Mouse (Mus musculus) mouse embryonic stem cell (cell line): Measurements from ENCODE around the gene Rpl9.

Experiments
- in situ Hi-C, 2 experiments: fragments of 300-500 bp; cut with MboI; formaldehyde crosslinking; loops; 1 replicate in 1 of 2; 3 replicates in 1 of 2; pipeline ENCODE4 v1.14.3; 2019 to 2020; ENCODE audit warnings: low sequenced_read_pairs in 2 of 2, low pct_unique_long_range_greater_than_20kb in 1 of 2, mixed read lengths in 1 of 2; ENCODE audit not compliant: unreplicated experiment in 1 of 2

Gene Rpl9

DNA sequence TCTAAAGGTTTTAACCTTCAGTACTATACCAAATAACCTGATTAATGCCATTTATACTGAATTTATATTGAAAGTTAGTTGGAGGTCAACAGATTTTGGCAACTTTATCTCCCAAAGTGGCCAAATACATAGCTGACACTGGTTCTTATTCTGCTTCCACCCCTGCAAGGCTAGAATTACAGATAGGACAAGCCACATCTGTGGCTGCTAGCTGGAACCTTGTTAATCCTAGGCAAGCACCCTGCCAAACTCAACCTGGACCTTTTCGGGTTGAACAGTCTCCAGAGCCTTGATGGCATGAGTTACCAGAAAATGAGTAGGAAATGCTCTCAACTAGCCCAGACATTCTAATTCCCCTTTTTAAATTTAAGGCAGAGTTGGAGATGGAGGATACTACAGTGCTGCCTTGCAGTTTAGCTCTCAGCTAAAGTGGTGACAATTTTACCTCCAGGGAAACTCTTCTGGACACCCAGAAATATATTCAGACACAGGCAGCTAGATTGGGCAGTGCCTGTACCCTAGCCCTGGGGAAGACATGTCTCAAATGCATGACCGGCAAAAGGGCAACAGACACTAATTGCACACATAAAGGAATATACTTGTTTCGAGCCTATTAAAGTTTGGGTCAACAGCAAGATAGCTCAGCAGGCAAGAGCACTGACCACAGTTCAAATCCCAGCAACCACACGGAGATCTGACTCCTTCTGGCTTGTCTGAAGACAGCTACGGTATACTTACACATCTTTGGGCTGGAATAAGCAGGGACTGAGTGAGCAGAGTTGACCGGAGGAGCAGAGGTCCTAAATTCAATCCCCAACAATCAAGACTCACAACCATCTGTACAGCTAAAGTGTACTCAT, 4.0 kb downstream of the Rpl9 start:
- in situ Hi-C loops: no loop called here

DNA sequence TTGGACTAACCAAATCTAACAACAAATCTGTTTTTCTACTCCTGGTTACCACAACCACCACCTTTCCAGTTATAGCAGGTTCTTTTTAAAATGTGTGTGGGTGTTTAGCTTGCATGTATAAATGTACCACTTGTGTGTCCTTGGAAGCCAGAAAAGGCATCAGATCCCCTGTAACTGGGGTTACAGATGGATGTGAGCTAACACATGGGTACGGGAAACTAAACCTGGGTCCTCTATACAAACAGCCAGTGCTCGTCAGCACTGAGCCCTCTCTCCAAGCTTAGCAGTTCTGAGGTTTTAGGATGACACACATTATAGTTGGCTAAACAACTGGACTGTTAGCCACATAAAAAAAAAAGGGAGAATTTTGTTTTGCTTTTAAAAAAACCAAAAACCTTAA, 5.5 kb downstream of the Rpl9 start:
- in situ Hi-C loops: no loop called here

DNA sequence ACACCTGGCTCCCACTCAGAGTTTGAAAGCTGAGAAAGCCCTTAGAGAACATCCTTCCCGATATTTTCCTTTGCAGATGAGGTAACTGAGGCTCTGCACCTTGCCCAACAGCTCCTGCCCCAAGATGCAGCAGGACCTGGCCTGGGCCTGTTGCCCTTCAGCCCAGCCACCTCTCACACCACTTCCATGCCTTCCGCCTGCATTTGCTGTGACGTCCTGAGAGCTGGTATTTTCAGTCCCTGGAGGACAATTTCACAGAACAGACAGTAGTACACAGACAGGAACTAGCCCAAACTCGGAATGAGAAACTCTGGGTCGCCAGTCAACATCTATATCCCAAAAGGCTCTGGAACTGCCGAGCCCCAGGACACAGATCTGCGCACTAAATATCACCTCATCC, 16.5 kb downstream of the Rpl9 start:
- in situ Hi-C loops: no loop called here

DNA sequence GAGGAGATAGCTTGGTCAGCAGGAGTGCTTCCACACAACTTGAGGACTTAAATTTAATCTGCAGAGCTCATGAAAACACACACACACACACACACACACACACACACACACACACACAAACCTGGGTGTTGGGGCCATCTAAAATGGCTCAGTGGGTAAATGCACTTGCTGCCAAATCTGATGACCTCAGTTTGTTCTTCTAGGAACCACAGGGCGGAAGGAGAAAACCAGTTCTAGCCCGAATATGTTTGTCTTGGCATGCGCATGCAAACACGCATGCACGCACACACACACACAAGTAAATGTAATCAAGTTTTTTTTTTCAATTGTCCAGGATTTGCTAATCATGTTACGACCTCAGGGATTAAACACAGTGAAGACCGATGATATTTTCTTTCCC, 19.7 kb downstream of the Rpl9 start:
- in situ Hi-C loops: no loop called here

DNA sequence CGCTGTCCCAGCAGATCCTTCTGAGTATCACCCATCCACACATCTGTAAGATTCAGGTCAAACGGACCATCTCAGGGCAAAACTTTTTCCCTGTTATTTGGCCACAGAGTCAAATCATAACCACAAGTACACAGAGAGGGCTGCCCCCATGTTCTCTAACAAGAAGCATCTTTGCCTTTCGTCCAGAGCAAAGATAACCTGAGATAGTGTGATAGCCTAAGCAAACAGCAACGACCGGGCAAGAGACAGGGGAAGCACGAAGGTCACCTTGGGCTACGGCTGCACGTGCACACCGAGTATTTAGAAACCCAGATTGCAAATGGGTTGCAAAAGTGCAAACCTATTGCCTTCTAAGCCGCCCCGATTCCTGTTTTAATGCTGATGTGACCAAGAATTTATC, 23.4 kb downstream of the Rpl9 start:
- in situ Hi-C loops: no loop called here

DNA sequence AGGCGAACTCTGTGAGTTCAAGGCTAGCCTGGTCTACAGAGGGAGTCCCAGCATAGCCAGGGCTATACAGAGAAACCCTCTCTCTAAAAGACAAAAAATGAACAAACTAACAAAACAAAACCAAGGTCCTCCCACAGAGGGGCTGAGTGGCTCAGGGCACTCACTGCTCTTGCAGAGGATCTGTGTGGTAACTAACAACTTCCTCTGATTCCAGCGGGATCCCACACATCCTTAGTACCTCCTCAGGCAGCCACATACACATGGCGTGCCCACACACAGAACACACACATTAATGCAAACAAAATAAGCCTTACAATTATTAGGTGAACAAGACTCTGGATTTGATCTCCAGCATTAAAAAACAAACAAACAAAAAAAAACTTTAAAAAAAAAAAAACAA, 33.5 kb downstream of the Rpl9 start:
- in situ Hi-C loops: no loop called here

DNA sequence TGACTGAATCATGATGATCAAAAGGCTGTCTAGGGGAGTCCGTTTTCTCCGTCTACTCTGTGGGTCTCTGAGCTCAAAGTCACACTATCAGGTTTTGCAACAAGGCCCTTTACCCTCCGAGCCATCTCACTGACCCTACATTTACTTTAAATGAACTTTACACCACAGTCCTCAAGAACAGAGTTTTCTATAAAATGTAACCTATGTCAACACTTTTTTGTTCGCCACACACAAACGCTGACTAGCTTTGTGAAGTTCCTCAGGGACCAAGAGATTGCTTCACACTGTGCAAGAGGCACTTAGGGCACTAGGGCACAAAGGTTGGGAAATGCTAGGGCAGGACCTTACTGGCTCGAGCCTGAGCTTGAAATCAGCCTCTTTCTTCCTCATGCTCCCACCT, 34.4 kb downstream of the Rpl9 start:
- in situ Hi-C loops: no loop called here

DNA sequence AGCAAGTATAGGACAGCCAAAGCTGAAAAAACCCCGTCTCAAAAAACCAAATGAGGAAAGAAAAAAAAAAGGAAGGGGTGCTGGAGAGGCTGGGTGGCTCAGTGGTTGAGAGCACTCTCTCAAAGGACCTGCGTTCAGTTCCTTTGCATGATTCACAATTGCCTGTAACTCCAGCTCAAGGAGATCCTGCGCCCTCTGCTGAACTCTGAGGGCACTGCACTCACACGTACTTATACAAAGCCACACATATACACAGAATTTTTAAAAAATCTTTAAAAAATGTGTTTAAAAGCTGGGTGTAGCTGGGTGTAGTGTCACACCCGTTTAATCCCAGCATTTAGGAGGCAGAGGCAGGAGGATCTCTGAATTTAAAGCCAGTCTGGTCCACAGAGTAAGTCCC, 36.3 kb downstream of the Rpl9 start:
- in situ Hi-C loops: no loop called here

DNA sequence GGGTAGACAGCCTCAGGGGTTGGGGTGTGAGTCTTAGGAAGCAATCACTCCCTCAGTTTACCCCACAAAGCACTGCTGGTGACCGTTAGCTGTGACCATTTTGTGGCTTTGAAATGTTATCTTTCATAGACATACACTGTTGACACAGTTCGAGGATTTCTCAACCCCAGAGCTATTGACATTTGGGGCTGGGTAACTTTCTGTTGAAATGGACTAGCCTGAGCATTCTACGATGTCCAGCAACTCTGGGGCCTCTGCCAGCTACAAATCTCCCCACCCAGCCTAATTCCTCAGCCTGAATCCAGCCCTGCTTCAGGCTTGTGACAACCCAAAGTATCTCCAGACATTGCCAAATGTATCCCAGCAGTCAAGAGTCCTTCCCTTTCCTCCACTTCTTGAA, 37.1 kb downstream of the Rpl9 start:
- in situ Hi-C loops: no loop called here

DNA sequence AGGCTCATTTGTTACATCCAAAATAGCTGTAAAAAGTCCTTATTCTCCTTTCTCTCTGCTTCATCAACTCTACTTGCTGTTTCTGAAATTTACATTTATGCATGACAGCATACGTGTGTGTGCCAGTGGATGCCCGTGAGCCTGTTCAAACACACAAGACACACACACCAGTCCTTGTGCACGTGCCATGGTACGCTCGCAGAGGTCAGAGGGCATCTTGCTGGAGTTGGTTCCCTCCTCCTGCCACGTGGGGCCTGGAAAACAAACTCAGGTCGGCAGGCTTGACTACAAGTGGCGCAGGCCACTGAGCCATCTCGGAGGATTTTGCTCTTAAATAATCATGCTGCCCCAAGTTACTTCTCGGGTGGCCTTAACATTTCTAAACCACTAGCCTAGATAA, 40.7 kb downstream of the Rpl9 start:
- in situ Hi-C loops: no loop called here

DNA sequence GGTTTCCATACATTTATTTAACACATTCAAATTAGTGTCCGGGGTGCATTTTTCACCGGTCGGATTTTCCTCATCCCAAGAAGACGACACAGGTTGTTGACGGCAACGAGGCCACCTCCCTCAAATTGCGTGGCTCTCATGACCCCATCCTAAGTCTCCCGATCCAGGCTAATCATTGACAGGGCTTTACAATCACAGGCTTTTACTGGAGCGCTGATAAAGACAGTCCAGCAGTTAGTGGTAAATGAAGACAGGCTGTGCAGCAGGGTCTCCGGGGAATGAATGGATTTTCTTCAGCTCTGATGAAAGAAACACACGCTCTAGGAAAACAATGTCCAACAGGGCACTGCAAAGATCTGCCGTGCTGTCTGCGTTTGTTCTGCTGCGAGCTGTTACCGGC, 43.1 kb downstream of the Rpl9 start, which contains the start of gene Klb:
Gene Klb (plus strand): TSS at position 147 of the 400 bp plus-strand sequence.
- in situ Hi-C loops: no loop called here

DNA sequence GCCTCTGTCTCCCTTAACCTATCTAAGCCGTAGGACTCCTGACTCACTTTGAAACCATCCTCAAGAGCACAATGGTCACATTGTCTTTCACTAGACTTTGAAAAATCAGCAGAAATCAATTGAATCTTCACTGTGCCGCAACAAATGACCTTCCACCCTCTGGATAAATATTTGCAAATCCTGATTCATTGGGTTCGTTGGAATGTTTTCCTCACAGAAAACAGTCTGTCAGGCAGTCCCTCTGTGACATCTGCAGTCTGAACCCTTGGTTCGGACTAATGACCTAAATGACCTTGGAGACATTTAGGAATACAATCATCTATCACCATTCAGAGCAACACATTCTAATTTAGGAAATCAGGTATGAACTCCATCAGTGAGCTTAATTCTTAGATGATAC, 51.1 kb downstream of the Rpl9 start:
- in situ Hi-C loops: no loop called here

DNA sequence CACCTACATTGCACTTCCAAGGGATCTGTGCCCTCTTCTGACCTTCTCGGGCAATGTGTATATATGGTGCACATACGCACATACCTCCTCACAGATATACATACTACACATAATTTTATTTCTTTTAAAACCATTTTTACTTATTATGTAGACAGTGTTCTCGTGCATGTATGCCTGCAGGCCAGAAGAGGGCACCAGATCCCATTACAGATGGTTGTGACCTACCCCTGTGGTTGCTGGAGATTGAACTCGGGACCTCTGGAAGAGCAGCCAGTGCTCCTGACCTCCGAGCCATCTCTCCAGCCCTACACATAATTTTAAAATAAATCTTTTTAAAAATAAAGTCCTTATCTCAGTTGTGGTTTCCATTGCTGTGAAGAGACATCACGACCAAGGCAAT, 52.9 kb downstream of the Rpl9 start:
- in situ Hi-C loops: no loop called here
